Mouse (Mus musculus) brain, embryonic 18.5 days (tissue): ENCODE data around the gene Tinagl1.

Source experiments
- DNase-seq: peaks from one replicate; pipeline ENCODE4 v3.0.0-alpha.2; 2012; ENCODE audit warnings: low read depth, low spot score

Gene Tinagl1

GRCm38 (mm10) chr4:130141786-130142185 is 33.1 kb downstream of the Tinagl1 start:
- DNase-seq: no peak

GRCm38 (mm10) chr4:130140992-130141402 is 33.9 kb downstream of the Tinagl1 start:
- DNase-seq: no peak

DNA sequence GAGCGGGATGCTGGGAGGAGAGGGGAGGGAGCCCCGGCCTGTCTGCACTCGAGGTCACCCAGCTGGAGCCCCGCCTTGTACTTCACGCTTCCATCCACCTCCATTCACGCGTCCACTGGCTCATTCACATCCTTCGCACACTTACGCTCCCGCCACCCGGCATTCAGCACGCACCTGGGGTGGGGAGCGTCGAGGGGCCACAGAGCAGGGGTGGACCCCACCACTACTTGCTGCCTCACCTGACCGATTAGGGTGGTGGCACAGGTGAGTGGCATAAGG is 35.8 kb downstream of the Tinagl1 start, which contains the start of gene Hcrtr1:
TSS of gene Hcrtr1 (minus strand) at position 146 of the 279 bp plus-strand sequence.
- DNase-seq: no peak

DNA sequence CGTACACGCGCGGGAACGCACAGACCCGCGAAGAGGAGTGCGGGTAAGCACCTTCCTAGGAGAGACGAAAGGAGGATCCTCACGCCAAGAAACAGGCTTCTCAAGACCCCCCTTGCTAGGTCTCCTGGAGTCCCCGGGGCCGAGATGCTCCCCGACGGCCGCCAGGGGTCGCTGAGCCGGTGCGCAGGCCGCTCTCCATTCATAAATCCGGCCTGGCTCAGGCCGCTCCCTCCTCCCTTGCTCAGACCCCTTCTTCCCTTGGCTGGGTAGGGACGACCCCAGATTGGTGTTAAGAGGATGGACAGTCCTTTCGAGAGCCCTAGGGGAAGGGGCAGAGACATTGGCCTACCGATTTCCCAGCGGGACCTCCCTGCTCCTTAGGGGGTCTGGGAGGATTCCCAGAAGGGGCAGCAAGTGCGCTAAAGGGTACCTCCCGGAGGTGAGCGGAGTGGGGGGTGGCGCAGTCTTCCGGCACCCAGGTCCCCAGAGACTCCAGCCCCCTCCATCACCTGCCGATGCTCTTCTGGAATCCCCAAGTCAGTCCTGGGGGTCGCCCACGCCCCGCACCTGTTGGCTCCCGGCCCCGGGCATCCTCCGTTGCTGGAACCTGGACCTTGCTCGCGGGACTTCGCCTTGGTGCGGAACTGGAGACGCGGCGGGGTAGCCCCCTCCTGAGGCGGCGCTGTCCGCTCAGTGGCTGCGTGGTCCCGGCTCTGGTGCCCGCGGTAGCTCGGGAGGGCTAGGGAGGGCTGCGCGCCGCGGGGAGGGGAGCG is 36.3 kb downstream of the Tinagl1 start:
- DNase-seq: peak; percentile 20

- DNase-seq: no peak
Measured at GRCm38 (mm10) chr4:130133399-130133798, 41.5 kb downstream of the Tinagl1 start.

DNA sequence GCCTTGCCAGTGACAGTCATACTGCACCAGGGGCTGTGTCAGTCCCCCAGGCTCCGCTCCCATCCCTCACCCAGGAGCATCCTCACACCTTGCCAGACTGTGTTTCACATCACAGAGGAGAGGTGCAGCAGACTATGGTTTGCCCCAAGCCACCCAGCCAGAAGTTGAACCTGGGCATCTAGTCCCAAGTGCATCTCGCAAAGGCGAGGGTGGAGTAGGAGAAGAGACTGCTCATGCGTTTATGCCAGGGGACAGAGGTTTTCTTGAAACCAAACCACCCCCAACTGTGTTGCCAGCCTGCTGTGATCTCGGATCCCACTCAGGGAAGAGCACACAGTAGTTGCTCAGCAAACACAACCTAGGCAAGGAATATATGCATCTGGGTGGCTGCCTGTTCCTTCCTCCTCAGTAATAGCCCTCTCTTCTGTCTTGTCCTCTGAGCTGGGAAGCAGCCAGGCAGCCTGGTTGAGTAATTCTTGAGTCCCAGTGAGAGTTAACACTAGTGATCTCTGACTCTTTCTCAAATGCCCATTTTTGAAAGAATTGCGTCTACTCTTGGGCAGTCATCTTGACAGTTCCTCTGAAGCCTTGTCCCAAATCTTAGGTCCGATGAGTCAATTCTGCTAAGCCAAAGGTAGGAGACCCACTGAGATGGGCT is 43.3 kb downstream of the Tinagl1 start:
- DNase-seq: no peak

DNA sequence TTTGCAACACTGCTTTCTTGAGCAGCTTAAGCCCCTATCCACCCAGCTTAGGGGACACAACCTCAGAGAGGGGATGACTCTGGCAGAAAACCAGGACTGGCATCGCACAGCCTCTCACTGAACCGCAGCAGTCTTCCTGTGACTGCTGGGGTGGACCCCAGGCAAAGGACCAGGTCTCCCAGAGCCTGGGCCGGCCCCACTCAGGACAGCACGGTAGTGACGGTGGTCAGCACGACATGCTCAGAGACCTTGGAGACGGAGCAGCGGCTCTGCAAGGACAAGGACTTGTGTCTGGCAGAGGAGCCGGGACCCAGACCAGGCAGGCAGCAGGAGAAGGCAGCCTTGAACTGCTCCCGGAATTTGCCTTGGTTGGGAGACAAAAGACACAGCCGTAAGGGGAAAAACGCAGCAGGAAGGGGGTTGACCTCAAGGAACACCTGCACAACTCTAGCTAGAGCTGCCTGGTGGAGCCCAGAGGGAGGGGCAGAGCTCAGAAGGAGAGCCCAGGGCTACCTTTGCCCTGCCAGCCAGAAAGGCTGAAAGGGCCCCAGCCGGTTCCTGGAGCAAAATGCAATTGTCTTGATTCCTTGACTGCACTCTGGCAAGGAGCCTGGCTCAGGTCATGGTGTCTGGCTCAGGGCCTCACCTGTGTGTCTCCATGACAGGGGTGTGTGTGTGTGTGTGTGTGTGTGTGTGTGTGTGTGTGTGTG is 44.1 kb downstream of the Tinagl1 start:
- DNase-seq: no peak

- no peak for DNase-seq
Measured at GRCm38 (mm10) chr4:130130082-130130481, 44.8 kb downstream of the Tinagl1 start.

DNA sequence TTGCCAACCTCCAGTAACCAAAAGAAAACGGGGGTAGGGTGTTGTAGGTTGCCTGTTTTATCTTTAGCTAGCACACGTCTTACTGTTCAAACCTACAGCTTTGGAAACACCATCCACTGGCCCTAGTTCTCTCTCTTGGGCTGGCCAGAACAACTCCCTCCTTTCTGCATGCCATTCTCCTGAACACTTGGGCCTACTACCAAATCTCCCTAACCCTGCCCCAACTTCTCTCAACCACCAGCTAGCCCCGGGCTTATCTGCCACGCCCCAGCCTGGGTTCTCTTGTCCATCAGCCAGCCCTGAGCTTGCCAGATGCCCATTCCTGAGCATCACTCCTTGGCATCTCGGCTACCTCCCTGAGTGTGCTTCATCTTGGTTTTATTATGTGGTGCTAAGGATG is 46.0 kb downstream of the Tinagl1 start:
- no peak for DNase-seq

DNA sequence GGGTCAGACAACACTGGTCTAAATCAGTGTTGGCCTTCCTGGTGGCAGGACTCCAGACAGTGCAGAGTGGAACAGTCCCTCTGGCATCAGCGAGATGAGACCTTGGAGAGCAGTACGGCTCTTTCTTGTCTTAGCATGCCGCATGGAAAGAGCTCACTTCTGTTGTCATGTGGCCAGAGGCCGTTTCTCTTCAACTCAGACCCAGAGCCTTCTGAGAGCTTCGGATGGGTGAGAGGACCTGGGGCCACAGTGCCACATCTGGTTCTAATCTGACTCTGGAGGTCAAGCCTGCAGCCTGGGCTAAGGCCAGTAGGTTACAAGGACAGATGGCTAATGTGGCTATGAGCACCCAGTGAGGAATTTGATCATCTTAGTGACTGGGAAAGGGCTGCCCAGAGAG is 49.0 kb downstream of the Tinagl1 start:
- no peak for DNase-seq

DNA sequence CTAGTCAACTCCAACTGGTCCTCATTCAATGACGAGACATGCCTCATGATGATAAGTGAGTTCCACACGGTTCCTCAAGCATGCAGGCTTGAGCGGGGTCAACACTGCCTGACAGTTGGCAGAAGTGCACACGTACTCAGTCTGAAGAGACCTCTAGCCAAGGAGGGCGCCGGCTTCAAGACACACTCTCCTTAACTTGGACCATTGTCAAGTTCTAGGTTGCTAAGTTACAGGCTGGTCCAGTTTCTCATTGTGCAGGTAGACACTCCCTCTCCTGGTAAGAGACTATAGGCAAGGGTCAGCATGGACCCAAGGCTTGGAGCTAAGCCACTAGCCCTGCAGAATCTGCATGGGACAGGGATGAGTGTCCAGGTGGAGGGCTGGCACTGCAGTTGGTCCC is 49.8 kb downstream of the Tinagl1 start:
- no peak for DNase-seq

GRCm38 (mm10) chr4:130124110-130124509 is 50.8 kb downstream of the Tinagl1 start:
- DNase-seq: no peak

GRCm38 (mm10) chr4:130123020-130123419 is 51.9 kb downstream of the Tinagl1 start:
- DNase-seq: no peak

GRCm38 (mm10) chr4:130121560-130121959 is 53.4 kb downstream of the Tinagl1 start:
- DNase-seq: no peak

DNA sequence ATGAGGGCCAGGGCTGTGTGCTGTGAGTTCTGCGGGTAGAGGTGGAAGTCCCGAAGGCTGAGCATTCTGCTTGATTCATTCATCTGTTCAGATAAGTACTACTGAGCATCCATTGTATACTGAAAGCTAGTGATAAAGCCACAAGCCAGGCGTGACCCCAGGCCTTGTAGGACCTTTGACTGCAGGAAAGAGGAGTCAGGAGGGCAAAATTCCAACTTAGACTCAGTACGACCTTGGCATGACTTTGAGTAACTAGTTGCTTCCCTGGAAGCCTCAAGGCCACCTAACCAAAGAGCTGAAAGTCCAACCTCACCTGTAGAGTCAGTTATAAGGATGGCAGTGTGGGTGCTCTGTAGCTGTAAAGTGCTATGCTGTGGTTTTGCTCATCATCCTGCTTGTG is 54.2 kb downstream of the Tinagl1 start:
- no peak for DNase-seq
